Mouse (Mus musculus): Measurements from ENCODE around the gene Gmfb. TPM values are rescaled to one million over a fixed set of nuclear protein-coding genes. Genes with fewer than 3 reads are reported as not detected.
"Not testable (repeated sequence)": the region's sequence is repeated elsewhere in the genome, so short reads cannot be mapped to it uniquely, and the experiment has no call there.

Gene Gmfb
- polyA plus RNA-seq, 1 experiment from 2014 or later, result 82.9 TPM

GRCm38 (mm10) chr14:46823996-46824395 is 2.0 kb upstream of the Gmfb start:
- Histone ChIP-seq H3K27me3 (ENCODE audit: insufficient read depth, poor library complexity, severe bottlenecking) (peaks cover 15% of the 10 kb centered on the region), H3K27ac (no peak overlapping the region), H3K36me3 (no peaks in the 10 kb centered on the region), H3K4me3 (no peak overlapping the region), H3K4me1 (replicated peaks) (peaks cover 12% of the 10 kb centered on the region), H3K9me3 (no peaks in the 10 kb centered on the region)
- DNase-seq (ENCODE audit: low spot score), result no peak
- 75% methylated on average over 2 of the region's 2 CpGs for WGBS

- Histone ChIP-seq H3K4me1 (replicated peaks) (peaks cover 12% of the 10 kb centered on the region), H3K36me3 (peaks cover 15% of the 10 kb centered on the region), H3K4me3 (peak overlapping the region; percentile 86), H3K27me3 (ENCODE audit: insufficient read depth, poor library complexity, severe bottlenecking) (peaks cover 15% of the 10 kb centered on the region), H3K9me3 (no peaks in the 10 kb centered on the region), H3K27ac (peak overlapping the region; percentile 93)
- WGBS, result 2% methylated on average over 11 of the region's 11 CpGs
- DNase-seq (ENCODE audit: low spot score), result peak; percentile 11
Measured at GRCm38 (mm10) chr14:46821271-46821872, 670 bp downstream of the Gmfb start.

GRCm38 (mm10) chr14:46819961-46820360 is 2.1 kb downstream of the Gmfb start:
- H3K9me3 ChIP-seq; H3K27ac ChIP-seq; DNase-seq (ENCODE audit: low spot score); H3K4me3 ChIP-seq: not testable (repeated sequence)
- Histone ChIP-seq H3K27me3 (ENCODE audit: insufficient read depth, poor library complexity, severe bottlenecking) (peaks cover 15% of the 10 kb centered on the region), H3K36me3 (peaks cover 26% of the 10 kb centered on the region), H3K4me1 (replicated peaks) (peaks cover 12% of the 10 kb centered on the region)
- WGBS, result 97% methylated on average over 6 of the region's 6 CpGs

GRCm38 (mm10) chr14:46818743-46819142 is 3.3 kb downstream of the Gmfb start:
- H3K4me3 ChIP-seq, result no peak overlapping the region
- no peak overlapping the region for H3K27ac ChIP-seq
- H3K4me1 ChIP-seq (replicated peaks), result peaks cover 12% of the 10 kb centered on the region
- 95% methylated on average over 7 of the region's 7 CpGs for WGBS
- peaks cover 11% of the 10 kb centered on the region for H3K27me3 ChIP-seq (ENCODE audit: insufficient read depth, poor library complexity, severe bottlenecking)
- H3K9me3 ChIP-seq, result no peaks in the 10 kb centered on the region
- no peak for DNase-seq (ENCODE audit: low spot score)
- peaks cover 31% of the 10 kb centered on the region for H3K36me3 ChIP-seq

GRCm38 (mm10) chr14:46816916-46817622 is 5.0 kb downstream of the Gmfb start:
- H3K4me1 ChIP-seq (replicated peaks), result peaks cover 12% of the 10 kb centered on the region
- no peaks in the 10 kb centered on the region for H3K9me3 ChIP-seq
- peaks cover 48% of the 10 kb centered on the region for H3K36me3 ChIP-seq
- no peaks in the 10 kb centered on the region for H3K27me3 ChIP-seq (ENCODE audit: insufficient read depth, poor library complexity, severe bottlenecking)
- no peak overlapping the region for H3K27ac ChIP-seq
- no peak overlapping the region for H3K4me3 ChIP-seq
- 94% methylated on average over 8 of the region's 8 CpGs for WGBS
- no peak for DNase-seq (ENCODE audit: low spot score)

- H3K9me3 ChIP-seq, result no peaks in the 10 kb centered on the region
- H3K27ac ChIP-seq, result no peak overlapping the region
- H3K4me3 ChIP-seq, result no peak overlapping the region
- peaks cover 62% of the 10 kb centered on the region for H3K36me3 ChIP-seq
- no peak for DNase-seq (ENCODE audit: low spot score)
- peaks cover 4% of the 10 kb centered on the region for H3K4me1 ChIP-seq (replicated peaks)
- whole genome bisulfite sequencing, result 82% methylated on average over 6 of the region's 6 CpGs
- no peaks in the 10 kb centered on the region for H3K27me3 ChIP-seq (ENCODE audit: insufficient read depth, poor library complexity, severe bottlenecking)
Measured at GRCm38 (mm10) chr14:46815640-46816039, 6.4 kb downstream of the Gmfb start.

- H3K36me3 ChIP-seq, result peaks cover 49% of the 10 kb centered on the region
- 90% methylated on average over 3 of the region's 3 CpGs for WGBS
Measured at GRCm38 (mm10) chr14:46807927-46808326, 14.1 kb downstream of the Gmfb start.

GRCm38 (mm10) chr14:46806186-46806585 is 15.9 kb downstream of the Gmfb start:
- Histone ChIP-seq H3K4me1 (replicated peaks) (no peaks in the 10 kb centered on the region), H3K27me3 (ENCODE audit: insufficient read depth, poor library complexity, severe bottlenecking) (no peaks in the 10 kb centered on the region), H3K9me3 (no peaks in the 10 kb centered on the region), H3K27ac (no peak overlapping the region), H3K4me3 (no peak overlapping the region), H3K36me3 (peaks cover 31% of the 10 kb centered on the region)
- DNase-seq (ENCODE audit: low spot score), result no peak
- WGBS, result 84% methylated on average over 5 of the region's 5 CpGs

More at GRCm38 (mm10) chr14:46807927-46808326, 14.1 kb downstream of the Gmfb start:
- no peaks in the 10 kb centered on the region for H3K9me3 ChIP-seq
- DNase-seq (ENCODE audit: low spot score), result no peak
- no peaks in the 10 kb centered on the region for H3K27me3 ChIP-seq (ENCODE audit: insufficient read depth, poor library complexity, severe bottlenecking)
- no peak overlapping the region for H3K27ac ChIP-seq
- no peaks in the 10 kb centered on the region for H3K4me1 ChIP-seq (replicated peaks)
- H3K4me3 ChIP-seq, result no peak overlapping the region

GRCm38 (mm10) chr14:46803791-46804190 is 18.3 kb downstream of the Gmfb start:
- Histone ChIP-seq H3K27me3 (ENCODE audit: insufficient read depth, poor library complexity, severe bottlenecking) (no peaks in the 10 kb centered on the region), H3K36me3 (peaks cover 22% of the 10 kb centered on the region; the same call in 1 of the 2 replicates), H3K4me1 (replicated peaks) (no peaks in the 10 kb centered on the region), H3K4me3 (no peak overlapping the region), H3K9me3 (no peaks in the 10 kb centered on the region), H3K27ac (no peak overlapping the region)
- DNase-seq (ENCODE audit: low spot score), result no peak
- 93% methylated on average over 1 of the region's 1 CpGs for WGBS

GRCm38 (mm10) chr14:46803259-46803658 is 18.8 kb downstream of the Gmfb start:
- Histone ChIP-seq H3K4me1 (replicated peaks) (no peaks in the 10 kb centered on the region), H3K9me3 (no peaks in the 10 kb centered on the region), H3K27me3 (ENCODE audit: insufficient read depth, poor library complexity, severe bottlenecking) (no peaks in the 10 kb centered on the region), H3K4me3 (no peak overlapping the region), H3K36me3 (peaks cover 22% of the 10 kb centered on the region; the same call in 1 of the 2 replicates), H3K27ac (no peak overlapping the region)
- WGBS, result 95% methylated on average over 4 of the region's 4 CpGs
- DNase-seq (ENCODE audit: low spot score), result no peak

- 87% methylated on average over 3 of the region's 3 CpGs for WGBS
- Histone ChIP-seq H3K27me3 (ENCODE audit: insufficient read depth, poor library complexity, severe bottlenecking) (no peaks in the 10 kb centered on the region), H3K9me3 (no peaks in the 10 kb centered on the region), H3K36me3 (peaks cover 16% of the 10 kb centered on the region; the same call in 1 of the 2 replicates), H3K27ac (no peak overlapping the region), H3K4me3 (no peak overlapping the region), H3K4me1 (replicated peaks) (no peaks in the 10 kb centered on the region)
- no peak for DNase-seq (ENCODE audit: low spot score)
Measured at GRCm38 (mm10) chr14:46800684-46801345, 21.2 kb downstream of the Gmfb start.

GRCm38 (mm10) chr14:46794157-46794556 is 27.9 kb downstream of the Gmfb start:
- WGBS, result 92% methylated on average over 5 of the region's 5 CpGs
- H3K4me1 ChIP-seq (replicated peaks), result no peaks in the 10 kb centered on the region
- no peak for DNase-seq (ENCODE audit: low spot score)
- no peak overlapping the region for H3K27ac ChIP-seq
- 0 out of 2 replicates have a peak, but pooled peaks cover 3% of the 10 kb centered on the region for H3K9me3 ChIP-seq
- H3K27me3 ChIP-seq (ENCODE audit: insufficient read depth, poor library complexity, severe bottlenecking), result no peaks in the 10 kb centered on the region
- H3K4me3 ChIP-seq, result no peak overlapping the region
- peaks cover 2% of the 10 kb centered on the region; the same call in 1 of the 2 replicates for H3K36me3 ChIP-seq

GRCm38 (mm10) chr14:46790723-46791122 is 31.3 kb downstream of the Gmfb start:
- H3K4me1 ChIP-seq (replicated peaks), result peaks cover 19% of the 10 kb centered on the region
- WGBS, result 91% methylated on average over 6 of the region's 6 CpGs
- no peaks in the 10 kb centered on the region for H3K36me3 ChIP-seq
- no peak overlapping the region for H3K4me3 ChIP-seq
- DNase-seq (ENCODE audit: low spot score), result no peak
- 0 out of 2 replicates have a peak, but pooled peaks cover 3% of the 10 kb centered on the region for H3K9me3 ChIP-seq
- no peaks in the 10 kb centered on the region for H3K27me3 ChIP-seq (ENCODE audit: insufficient read depth, poor library complexity, severe bottlenecking)
- H3K27ac ChIP-seq, result no peak overlapping the region

All from hindbrain, embryonic 10.5 days (tissue).